Mouse (Mus musculus) heart, postnatal 0 days (tissue): ENCODE measurements around the gene Mroh3. TPM values are rescaled to one million over a fixed set of nuclear protein-coding genes. Genes with fewer than 3 reads are reported as not detected.

Experiments used
- ATAC-seq: fragments of 200-750 bp; cut with Nextera tagmentation; 2 replicates; pipeline ENCODE4 v1.8.0; 2017; ENCODE audit warnings: low read depth, moderate number of reproducible peaks, moderate library complexity; ENCODE audit not compliant: insufficient read depth
- DNase-seq: peaks from one replicate; pipeline ENCODE4 v3.0.0-alpha.2; 2016; ENCODE audit warnings: low spot score
- H3K27ac ChIP-seq: fragments of 300-500 bp; sonication (generic); 2 replicates; pipeline ENCODE4 v1.5.1; 2014; ENCODE audit warnings: low read depth, mild to moderate bottlenecking
- H3K27me3 ChIP-seq: fragments of 300-500 bp; sonication (generic); 2 replicates; pipeline ENCODE4 v1.6.1; 2014; ENCODE audit warnings: low read length, mixed read lengths; ENCODE audit not compliant: control insufficient read depth, insufficient read depth
- H3K36me3 ChIP-seq: fragments of 300-500 bp; sonication (generic); replicated peaks from 2 replicates; pipeline ENCODE4 v1.6.1; 2014; ENCODE audit warnings: low read length, mixed read lengths; ENCODE audit not compliant: control insufficient read depth, insufficient read depth
- H3K4me1 ChIP-seq: fragments of 300-500 bp; sonication (generic); 2 replicates; pipeline ENCODE4 v1.6.1; 2014; ENCODE audit warnings: antibody characterized with exemption; ENCODE audit not compliant: control insufficient read depth, insufficient read depth
- H3K4me2 ChIP-seq: fragments of 300-500 bp; sonication (generic); 2 replicates; pipeline ENCODE4 v1.6.1; 2014; ENCODE audit warnings: low read depth, mild to moderate bottlenecking, low read length, moderate library complexity
- H3K4me3 ChIP-seq: fragments of 300-500 bp; sonication (generic); 2 replicates; pipeline ENCODE4 v1.5.1; 2014; ENCODE audit warnings: low read depth, low read length
- H3K9ac ChIP-seq: fragments of 300-500 bp; sonication (generic); replicated peaks from 2 replicates; pipeline ENCODE4 v1.6.1; 2014; ENCODE audit warnings: low read depth, low read length, mixed read lengths
- H3K9me3 ChIP-seq: fragments of 300-500 bp; sonication (generic); replicated peaks from 2 replicates; pipeline ENCODE4 v1.6.1; 2016; ENCODE audit warnings: low read length; ENCODE audit not compliant: control insufficient read depth
- CTCF ChIP-seq: IDR thresholded peaks from 2 replicates; pipeline ENCODE4 v1.5.1; 2016; ENCODE audit warnings: antibody characterized with exemption, control low read depth, low read depth
- EP300 ChIP-seq: IDR thresholded peaks from 2 replicates; pipeline ENCODE4 v1.6.1; 2016; ENCODE audit warnings: antibody characterized with exemption, low read depth
- WGBS: fragments of 180-500 bp; shearing (Covaris S2); extraction: QIAGEN DNeasy Blood & Tissue Kit; methylation state at CpG from one replicate; pipeline ENCODE4 v1.1.7; 2014; 5-methylcytosine and 5-hydroxymethylcytosine counted together
- polyA plus RNA-seq: library from polyadenylated mRNA; unstranded; fragments of >200 nt; fragmentation: Nextera tagmentation; extraction: Ambion mirVana; gene quantifications from 2 replicates; pipeline ENCODE4 v1.2.1, GENCODE M21; 2015
- total RNA-seq: library from RNA; depleted of rRNA; stranded (reverse); fragments of >200 nt; gene quantifications from 2 replicates; pipeline ENCODE4 v1.2.3, GENCODE M21; 2014; ENCODE audit warnings: low replicate concordance

Mroh3 gene
- total and polyA plus RNA-seq, 2 experiments from 2014 or later, result not detected

GRCm38 (mm10) chr1:136228328-136229039 is 15.9 kb upstream of the Mroh3 start:
- H3K9ac ChIP-seq, result no peak overlapping the region
- ATAC-seq (no peak), DNase-seq (no peak)
- H3K4me3 ChIP-seq, result no peak overlapping the region
- H3K4me1 ChIP-seq, result peaks cover 2% of the 10 kb centered on the region; the same call in 1 of the 2 replicates
- peaks cover 48% of the 10 kb centered on the region for H3K27me3 ChIP-seq
- peak overlapping the region; percentile 19; the same call in 1 of the 2 replicates for H3K4me2 ChIP-seq
- H3K27ac ChIP-seq, result no peak overlapping the region
- TF ChIP-seq CTCF, result no peak
- TF ChIP-seq EP300, result no peak
- no peaks in the 10 kb centered on the region for H3K36me3 ChIP-seq
- 22% methylated on average over 13 of the region's 13 CpGs for WGBS
- no peaks in the 10 kb centered on the region for H3K9me3 ChIP-seq

- no peak for DNase-seq
- H3K27ac ChIP-seq, result no peak overlapping the region
- no peak for ATAC-seq
- WGBS, result 62% methylated on average over 4 of the region's 4 CpGs
- no peak overlapping the region for H3K4me3 ChIP-seq
- H3K9ac ChIP-seq, result no peak overlapping the region
- H3K27me3 ChIP-seq, result peaks cover 42% of the 10 kb centered on the region
- H3K9me3 ChIP-seq, result no peaks in the 10 kb centered on the region
- H3K4me2 ChIP-seq, result no peak overlapping the region
- no peak for TF ChIP-seq EP300
- TF ChIP-seq CTCF, result no peak
- no peaks in the 10 kb centered on the region for H3K4me1 ChIP-seq
- no peaks in the 10 kb centered on the region for H3K36me3 ChIP-seq
Measured at GRCm38 (mm10) chr1:136227870-136228269, 15.2 kb upstream of the Mroh3 start.

DNA sequence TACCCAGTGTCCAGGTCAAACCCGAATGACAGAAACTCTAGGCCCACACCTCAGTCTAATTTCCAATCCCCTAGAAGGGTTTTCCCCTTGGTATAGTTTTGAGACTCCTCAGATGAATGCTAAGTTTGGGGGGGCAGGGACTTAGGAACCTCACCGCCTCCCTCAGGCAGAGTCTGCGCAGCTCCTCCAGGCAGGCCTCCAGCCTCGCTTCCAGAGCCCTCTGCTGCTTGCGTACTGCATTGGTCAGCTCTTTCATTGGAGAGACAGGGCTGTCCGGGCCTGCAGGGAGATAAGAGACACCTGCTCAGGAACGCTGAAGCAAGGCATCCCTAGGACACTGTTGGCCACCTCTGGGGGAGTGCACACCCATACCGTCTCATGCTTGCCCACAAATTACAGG is 14.0 kb upstream of the Mroh3 start:
- no peaks in the 10 kb centered on the region for H3K9me3 ChIP-seq
- 78% methylated on average over 8 of the region's 8 CpGs for WGBS
- H3K4me1 ChIP-seq, result no peaks in the 10 kb centered on the region
- H3K27ac ChIP-seq, result no peak overlapping the region
- H3K27me3 ChIP-seq, result peaks cover 30% of the 10 kb centered on the region
- ATAC-seq (no peak), DNase-seq (no peak)
- H3K4me3 ChIP-seq, result no peak overlapping the region
- H3K9ac ChIP-seq, result no peak overlapping the region
- H3K4me2 ChIP-seq, result no peak overlapping the region
- TF ChIP-seq EP300, result no peak
- TF ChIP-seq CTCF, result no peak
- no peaks in the 10 kb centered on the region for H3K36me3 ChIP-seq

DNA sequence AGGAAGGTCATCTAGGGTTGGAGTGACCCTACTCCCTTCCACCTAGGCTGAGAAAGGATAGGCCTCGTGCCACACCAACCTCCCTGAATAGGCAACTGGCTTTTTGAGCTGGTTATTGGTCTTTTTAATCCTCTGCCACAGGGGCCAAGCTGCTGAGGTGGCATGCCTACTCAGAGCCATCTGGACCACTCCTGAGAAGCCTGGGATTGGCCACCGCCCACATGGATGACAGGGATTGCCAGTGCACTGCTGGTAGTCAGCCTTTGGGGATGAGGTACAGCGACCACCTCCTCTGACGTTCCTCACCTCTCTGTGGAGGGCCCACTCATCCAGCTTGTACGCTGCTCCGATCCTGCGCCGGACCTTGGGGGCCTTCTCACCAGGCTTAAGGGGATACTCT is 13.2 kb upstream of the Mroh3 start:
- Histone ChIP-seq H3K9ac (no peak overlapping the region), H3K4me2 (no peak overlapping the region), H3K36me3 (no peaks in the 10 kb centered on the region), H3K27ac (no peak overlapping the region), H3K27me3 (peaks cover 24% of the 10 kb centered on the region), H3K9me3 (no peaks in the 10 kb centered on the region), H3K4me1 (no peaks in the 10 kb centered on the region), H3K4me3 (no peak overlapping the region)
- WGBS, result 87% methylated on average over 8 of the region's 8 CpGs
- DNase-seq (no peak), ATAC-seq (no peak)
- TF ChIP-seq CTCF, result no peak
- TF ChIP-seq EP300, result no peak

- DNase-seq, result no peak
Measured at GRCm38 (mm10) chr1:136223758-136224342, 11.2 kb upstream of the Mroh3 start.

More at GRCm38 (mm10) chr1:136223758-136224342, 11.2 kb upstream of the Mroh3 start:
- H3K9ac ChIP-seq, result no peak overlapping the region
- no peaks in the 10 kb centered on the region for H3K36me3 ChIP-seq
- H3K27me3 ChIP-seq, result peaks cover 12% of the 10 kb centered on the region; the same call in 1 of the 2 replicates
- H3K4me2 ChIP-seq, result no peak overlapping the region
- no peaks in the 10 kb centered on the region for H3K9me3 ChIP-seq
- ATAC-seq, result no peak
- no peak overlapping the region for H3K27ac ChIP-seq
- H3K4me3 ChIP-seq, result no peak overlapping the region
- 84% methylated on average over 10 of the region's 10 CpGs for WGBS
- no peak for TF ChIP-seq CTCF
- TF ChIP-seq EP300, result no peak
- no peaks in the 10 kb centered on the region for H3K4me1 ChIP-seq
